Mouse (Mus musculus) forebrain, embryonic 13.5 days (tissue): Measurements from ENCODE around the gene Mex3a. TPM values are rescaled to one million over a fixed set of nuclear protein-coding genes. Genes with fewer than 3 reads are reported as not detected.

Source experiments
- ATAC-seq: fragments of 200-750 bp; cut with Nextera tagmentation; 2 replicates; pipeline ENCODE4 v1.8.0; 2017
- H3K27ac ChIP-seq: fragments of 300-500 bp; sonication (generic); 2 replicates; pipeline ENCODE4 v1.5.1; 2015; ENCODE audit warnings: inconsistent platforms, mild to moderate bottlenecking, moderate library complexity
- H3K27me3 ChIP-seq: fragments of 300-500 bp; sonication (generic); 2 replicates; pipeline ENCODE4 v1.6.1; 2015; ENCODE audit warnings: mild to moderate bottlenecking, inconsistent platforms
- H3K36me3 ChIP-seq: fragments of 300-500 bp; sonication (generic); 2 replicates; pipeline ENCODE4 v1.6.1; 2015; ENCODE audit warnings: mild to moderate bottlenecking, inconsistent platforms; ENCODE audit not compliant: poor library complexity, severe bottlenecking
- H3K4me1 ChIP-seq: fragments of 300-500 bp; sonication (generic); 2 replicates; pipeline ENCODE4 v1.6.1; 2015; ENCODE audit warnings: inconsistent platforms
- H3K4me2 ChIP-seq: fragments of 300-500 bp; sonication (generic); 2 replicates; pipeline ENCODE4 v1.6.1; 2015; ENCODE audit warnings: inconsistent platforms, mild to moderate bottlenecking, moderate library complexity
- H3K4me3 ChIP-seq: fragments of 300-500 bp; sonication (generic); 2 replicates; pipeline ENCODE4 v1.5.1; 2015; ENCODE audit warnings: mild to moderate bottlenecking, inconsistent platforms
- H3K9ac ChIP-seq: fragments of 300-500 bp; sonication (generic); 2 replicates; pipeline ENCODE4 v1.6.1; 2015; ENCODE audit warnings: mild to moderate bottlenecking, inconsistent platforms
- H3K9me3 ChIP-seq: fragments of 300-500 bp; sonication (generic); replicated peaks from 2 replicates; pipeline ENCODE4 v1.6.1; 2016; ENCODE audit warnings: inconsistent platforms
- WGBS: fragments of 180-500 bp; shearing (Covaris S2); methylation state at CpG from one replicate; pipeline ENCODE4 v1.1.7; 2015; 5-methylcytosine and 5-hydroxymethylcytosine counted together
- polyA plus RNA-seq: library from polyadenylated mRNA; unstranded; fragments of >200 nt; fragmentation: Nextera tagmentation; extraction: Ambion mirVana; gene quantifications from 2 replicates; pipeline ENCODE4 v1.2.1, GENCODE M21; 2015

Mex3a gene
- polyA plus RNA-seq, result 51.5 and 52.6 TPM in 2 replicates

DNA sequence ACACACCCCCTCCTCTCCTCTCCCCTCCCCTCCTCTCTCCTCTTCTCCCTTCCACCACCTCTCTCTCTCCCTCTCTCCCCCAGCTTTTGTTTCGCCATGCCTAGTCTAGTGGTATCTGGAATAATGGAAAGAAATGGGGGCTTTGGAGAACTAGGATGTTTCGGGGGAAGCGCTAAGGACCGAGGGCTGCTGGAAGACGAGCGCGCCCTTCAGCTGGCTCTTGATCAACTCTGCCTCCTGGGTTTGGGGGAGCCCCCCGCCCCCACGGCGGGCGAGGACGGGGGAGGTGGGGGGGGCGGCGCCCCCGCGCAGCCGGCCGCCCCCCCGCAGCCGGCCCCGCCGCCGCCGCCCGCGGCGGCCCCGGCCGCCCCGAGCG is at the start of gene Mex3a:
Gene Mex3a (plus strand): TSS at position 97 of the 376 bp plus-strand sequence.
- no peaks in the 10 kb centered on the region for H3K9me3 ChIP-seq
- H3K9ac ChIP-seq, result peak within 1 kb of the TSS; percentile 100
- WGBS, result 0% methylated on average over 9 of the region's 31 CpGs
- ATAC-seq, result no peak
- peak within 1 kb of the TSS; percentile 99 for H3K27ac ChIP-seq
- H3K4me2 ChIP-seq, result peak within 1 kb of the TSS; percentile 99
- peak within 1 kb of the TSS; percentile 97 for H3K4me3 ChIP-seq
- no peaks in the 10 kb centered on the region for H3K27me3 ChIP-seq
- H3K4me1 ChIP-seq, result peaks cover 69% of the 10 kb centered on the region
- H3K36me3 ChIP-seq, result peaks cover 27% of the 10 kb centered on the region

DNA sequence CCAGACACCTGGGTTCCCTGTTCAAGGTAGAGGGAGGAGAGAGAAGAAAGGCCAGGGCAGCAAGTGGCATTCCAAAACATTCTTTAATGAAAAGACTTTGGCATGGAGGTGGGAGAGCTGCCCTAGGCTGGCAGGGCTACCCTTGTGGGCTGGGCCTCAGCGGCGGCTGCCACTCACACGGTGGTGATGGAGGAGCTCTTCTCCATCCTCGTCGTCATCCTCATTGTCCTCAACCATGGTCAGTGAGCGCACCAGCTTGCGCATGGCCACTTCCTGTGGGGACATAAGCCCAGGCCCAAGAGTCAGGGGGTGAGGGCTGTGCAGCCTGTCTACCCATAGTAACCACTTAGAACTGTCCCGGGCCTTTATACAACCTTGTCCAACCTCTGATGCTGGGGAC is 49.1 kb upstream of the Mex3a start:
- Histone ChIP-seq H3K27ac (no peak overlapping the region), H3K27me3 (peaks cover 56% of the 10 kb centered on the region), H3K9me3 (no peaks in the 10 kb centered on the region), H3K4me2 (no peak overlapping the region), H3K4me3 (no peak overlapping the region), H3K4me1 (peaks cover 16% of the 10 kb centered on the region), H3K9ac (no peak overlapping the region), H3K36me3 (peaks cover 3% of the 10 kb centered on the region; the same call in 1 of the 2 replicates)
- ATAC-seq, result peak; percentile 23
- 78% methylated on average over 8 of the region's 8 CpGs for WGBS

DNA sequence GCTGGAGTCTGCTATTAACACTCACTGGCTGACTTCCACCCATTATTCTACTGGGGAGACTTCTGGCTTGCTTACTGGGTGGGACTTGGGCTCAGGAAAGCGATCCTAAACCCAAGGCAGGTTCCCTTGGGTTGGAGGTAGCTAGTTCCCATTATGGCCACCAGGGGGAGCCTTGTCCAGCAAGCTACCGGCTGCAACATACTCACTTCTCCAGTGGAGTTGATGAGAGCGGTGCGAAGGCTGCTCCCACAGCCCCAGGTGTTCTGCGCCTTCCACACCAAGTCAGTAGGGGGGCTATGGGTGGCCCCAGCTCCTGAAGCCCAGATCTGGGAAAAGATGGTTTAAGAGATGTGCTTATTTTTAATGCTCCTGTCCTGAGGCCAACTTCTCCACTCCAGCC is 48.6 kb upstream of the Mex3a start:
- peak; percentile 61 for ATAC-seq
- Histone ChIP-seq H3K27ac (no peak overlapping the region), H3K9me3 (no peaks in the 10 kb centered on the region), H3K9ac (no peak overlapping the region), H3K4me1 (peaks cover 19% of the 10 kb centered on the region), H3K27me3 (peaks cover 56% of the 10 kb centered on the region), H3K4me2 (no peak overlapping the region), H3K36me3 (peaks cover 3% of the 10 kb centered on the region; the same call in 1 of the 2 replicates), H3K4me3 (no peak overlapping the region)
- 3% methylated on average over 5 of the region's 5 CpGs for WGBS

GRCm38 (mm10) chr3:88484597-88485316 is 47.4 kb upstream of the Mex3a start:
- H3K27me3 ChIP-seq, result peaks cover 56% of the 10 kb centered on the region
- peaks cover 21% of the 10 kb centered on the region for H3K4me1 ChIP-seq
- 12% methylated on average over 39 of the region's 39 CpGs for WGBS
- no peak overlapping the region for H3K27ac ChIP-seq
- peaks cover 3% of the 10 kb centered on the region; the same call in 1 of the 2 replicates for H3K36me3 ChIP-seq
- H3K4me2 ChIP-seq, result peak overlapping the region; percentile 56
- no peaks in the 10 kb centered on the region for H3K9me3 ChIP-seq
- H3K4me3 ChIP-seq, result peak overlapping the region; percentile 25
- ATAC-seq, result no peak
- H3K9ac ChIP-seq, result peak overlapping the region; percentile 40

- H3K27ac ChIP-seq, result no peak overlapping the region
- ATAC-seq, result no peak
- WGBS, result 74% methylated on average over 5 of the region's 5 CpGs
- H3K36me3 ChIP-seq, result peaks cover 3% of the 10 kb centered on the region; the same call in 1 of the 2 replicates
- H3K4me2 ChIP-seq, result no peak overlapping the region
- H3K9ac ChIP-seq, result no peak overlapping the region
- no peak overlapping the region for H3K4me3 ChIP-seq
- H3K27me3 ChIP-seq, result peaks cover 56% of the 10 kb centered on the region
- H3K9me3 ChIP-seq, result no peaks in the 10 kb centered on the region
- H3K4me1 ChIP-seq, result peaks cover 21% of the 10 kb centered on the region
Measured at GRCm38 (mm10) chr3:88486043-88486442, 46.2 kb upstream of the Mex3a start.

- WGBS, result 75% methylated on average over 4 of the region's 4 CpGs
- Histone ChIP-seq H3K4me1 (peaks cover 20% of the 10 kb centered on the region), H3K27me3 (peaks cover 55% of the 10 kb centered on the region), H3K27ac (no peak overlapping the region), H3K36me3 (peaks cover 3% of the 10 kb centered on the region; the same call in 1 of the 2 replicates), H3K4me3 (no peak overlapping the region), H3K4me2 (no peak overlapping the region), H3K9ac (no peak overlapping the region), H3K9me3 (no peaks in the 10 kb centered on the region)
- ATAC-seq, result no peak
Measured at GRCm38 (mm10) chr3:88486887-88487286, 45.3 kb upstream of the Mex3a start.

- H3K27me3 ChIP-seq, result peaks cover 50% of the 10 kb centered on the region
- no peaks in the 10 kb centered on the region for H3K9me3 ChIP-seq
- ATAC-seq, result no peak
- no peak overlapping the region for H3K9ac ChIP-seq
- H3K27ac ChIP-seq, result no peak overlapping the region
- 56% methylated on average over 1 of the region's 1 CpGs for WGBS
- peaks cover 3% of the 10 kb centered on the region; the same call in 1 of the 2 replicates for H3K36me3 ChIP-seq
- H3K4me3 ChIP-seq, result no peak overlapping the region
- H3K4me1 ChIP-seq, result peaks cover 18% of the 10 kb centered on the region
- no peak overlapping the region for H3K4me2 ChIP-seq
Measured at GRCm38 (mm10) chr3:88487396-88487795, 44.8 kb upstream of the Mex3a start.

- Histone ChIP-seq H3K36me3 (no peaks in the 10 kb centered on the region), H3K4me3 (no peak overlapping the region), H3K9ac (no peak overlapping the region), H3K4me1 (peaks cover 17% of the 10 kb centered on the region), H3K9me3 (no peaks in the 10 kb centered on the region), H3K27me3 (no peaks in the 10 kb centered on the region), H3K27ac (no peak overlapping the region), H3K4me2 (no peak overlapping the region; the same call in 1 of the 2 replicates)
- ATAC-seq, result no peak
- WGBS, result 79% methylated on average over 11 of the region's 11 CpGs
Measured at GRCm38 (mm10) chr3:88493706-88494582, 38.3 kb upstream of the Mex3a start.

DNA sequence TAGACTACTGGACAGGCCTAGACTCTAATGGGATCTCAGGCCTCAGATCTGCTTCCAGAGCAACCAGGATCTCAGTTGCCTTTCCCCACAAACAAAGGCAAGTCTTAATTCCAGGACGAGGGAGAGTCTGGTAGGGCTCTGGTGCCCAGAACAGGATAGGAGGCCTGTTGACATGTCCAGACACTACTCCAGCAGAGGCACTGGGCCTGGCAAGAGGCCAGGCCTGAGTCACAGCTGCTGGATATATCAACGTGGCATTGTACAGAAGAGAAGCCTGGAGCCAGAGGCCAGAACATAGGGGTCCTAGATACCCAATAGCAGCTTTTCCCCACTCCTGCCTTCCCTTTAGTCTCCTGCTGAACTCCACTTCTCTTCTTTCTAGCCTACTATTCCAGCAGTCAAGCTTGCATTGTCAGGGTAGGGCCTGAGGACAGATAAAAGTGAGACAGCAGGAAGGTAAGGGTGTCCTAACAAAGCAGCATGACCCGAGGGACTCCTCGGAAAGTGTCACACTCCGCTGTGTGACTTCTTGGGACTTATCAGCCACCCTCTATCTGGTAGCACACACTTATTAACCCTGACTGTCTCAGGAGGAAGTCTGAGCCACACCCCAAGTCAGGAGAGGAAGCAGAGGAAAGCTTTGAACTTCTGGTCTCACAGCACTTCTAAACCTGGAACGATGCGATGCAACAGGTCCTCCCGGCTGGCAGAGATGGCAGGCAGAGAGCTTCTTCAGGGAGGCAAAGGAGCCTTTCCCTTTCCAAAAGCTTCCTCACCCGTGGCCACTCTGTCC is 37.2 kb upstream of the Mex3a start:
- H3K9ac ChIP-seq, result no peak overlapping the region
- no peak for ATAC-seq
- H3K4me1 ChIP-seq, result peaks cover 17% of the 10 kb centered on the region
- H3K9me3 ChIP-seq, result no peaks in the 10 kb centered on the region
- H3K4me3 ChIP-seq, result no peak overlapping the region
- no peaks in the 10 kb centered on the region for H3K27me3 ChIP-seq
- no peaks in the 10 kb centered on the region for H3K36me3 ChIP-seq
- no peak overlapping the region for H3K27ac ChIP-seq
- 68% methylated on average over 9 of the region's 9 CpGs for whole genome bisulfite sequencing
- H3K4me2 ChIP-seq, result no peak overlapping the region

GRCm38 (mm10) chr3:88495741-88496415 is 36.3 kb upstream of the Mex3a start:
- Histone ChIP-seq H3K4me3 (no peak overlapping the region), H3K27me3 (0 out of 2 replicates have a peak, but pooled peaks cover 3% of the 10 kb centered on the region), H3K27ac (no peak overlapping the region), H3K9me3 (no peaks in the 10 kb centered on the region), H3K36me3 (no peaks in the 10 kb centered on the region), H3K4me1 (peaks cover 17% of the 10 kb centered on the region), H3K9ac (no peak overlapping the region), H3K4me2 (no peak overlapping the region)
- WGBS, result 82% methylated on average over 10 of the region's 10 CpGs
- no peak for ATAC-seq

- H3K4me3 ChIP-seq, result no peak overlapping the region
- H3K4me2 ChIP-seq, result no peak overlapping the region
- peaks cover 26% of the 10 kb centered on the region for H3K4me1 ChIP-seq
- H3K36me3 ChIP-seq, result no peaks in the 10 kb centered on the region
- 72% methylated on average over 4 of the region's 4 CpGs for WGBS
- peaks cover 26% of the 10 kb centered on the region for H3K27me3 ChIP-seq
- H3K27ac ChIP-seq, result no peak overlapping the region
- H3K9me3 ChIP-seq, result no peaks in the 10 kb centered on the region
- no peak overlapping the region for H3K9ac ChIP-seq
- ATAC-seq, result no peak
Measured at GRCm38 (mm10) chr3:88499580-88499979, 32.6 kb upstream of the Mex3a start.
